Mouse (Mus musculus): ENCODE results near the gene Myo18a.
A peak's percentile ranks its signal among the peaks of the same experiment; 100 is the strongest.

DNA sequence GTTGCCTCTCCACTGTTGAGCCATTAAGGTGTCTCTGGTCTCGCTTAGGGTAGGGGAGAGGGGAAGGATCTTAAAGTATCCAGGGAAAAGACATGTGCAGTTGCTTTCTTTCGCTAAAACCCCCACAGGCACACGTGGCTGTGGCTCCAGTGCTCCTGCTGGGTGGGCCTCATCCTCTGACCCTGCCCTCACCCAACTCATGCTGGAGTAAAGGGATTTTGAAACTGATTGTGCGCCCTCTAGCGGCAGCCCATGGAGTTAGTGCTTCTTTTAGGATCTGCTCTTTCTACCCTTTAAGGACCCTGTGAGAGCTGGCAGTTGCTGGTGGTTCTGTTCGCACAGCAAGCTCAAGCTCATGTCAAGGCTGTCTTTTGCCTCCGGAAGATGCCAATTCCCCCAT is 59.7 kb downstream of the Myo18a start:
- TF ChIP-seq CTCF (conservative IDR thresholded peaks at IDR 0.05; ENCODE audit: insufficient read depth, insufficient read length, low read depth, low read length) (peak; percentile 72), POLR2A (IDR thresholded peaks at IDR 0.05; ENCODE audit: low read depth, low read length) (no peak)

All from kidney, adult 2 months (tissue).